Mouse (Mus musculus): Measurements from ENCODE around the gene Slc37a4. TPM values are rescaled to one million over a fixed set of nuclear protein-coding genes. Genes with fewer than 3 reads are reported as not detected.
A peak's percentile ranks its signal among the peaks of the same experiment; 100 is the strongest.
"Not testable (repeated sequence)": the region's sequence is repeated elsewhere in the genome, so short reads cannot be mapped to it uniquely, and the experiment has no call there.

The Slc37a4 gene
- total and polyA plus RNA-seq, 2 experiments from 2014 or later, result 35.1 to 83.8 TPM

GRCm38 (mm10) chr9:44412306-44412705, 15.7 kb downstream of the Slc37a4 start:
- no peak for TF ChIP-seq EP300 (IDR thresholded peaks at IDR 0.05; ENCODE audit: low read depth)
- TF ChIP-seq CTCF (IDR thresholded peaks at IDR 0.05; ENCODE audit: low read depth), result no peak
- Histone ChIP-seq H3K4me3 (ENCODE audit: low read depth, low read length) (no peak overlapping the region), H3K9ac (replicated peaks; ENCODE audit: low read depth, low read length) (no peak overlapping the region), H3K27me3 (ENCODE audit: control insufficient read depth, insufficient read depth, low read length) (no peaks in the 10 kb centered on the region), H3K27ac (ENCODE audit: low read depth) (no peak overlapping the region), H3K4me1 (ENCODE audit: control insufficient read depth, insufficient read depth) (peaks cover 16% of the 10 kb centered on the region), H3K4me2 (ENCODE audit: low read depth, low read length) (no peak overlapping the region), H3K9me3 (replicated peaks; ENCODE audit: control insufficient read depth, low read length) (no peaks in the 10 kb centered on the region), H3K36me3 (replicated peaks; ENCODE audit: control insufficient read depth, insufficient read depth, low read length) (peaks cover 58% of the 10 kb centered on the region)
- 70% methylated on average over 4 of the region's 4 CpGs for WGBS
- ATAC-seq (ENCODE audit: insufficient read depth, low read depth), result no peak
- DNase-seq (ENCODE audit: low spot score), result no peak

- H3K4me1 ChIP-seq (ENCODE audit: control insufficient read depth, insufficient read depth), result peaks cover 16% of the 10 kb centered on the region
- H3K4me2 ChIP-seq (ENCODE audit: low read depth, low read length), result no peak overlapping the region
- H3K27me3 ChIP-seq (ENCODE audit: control insufficient read depth, insufficient read depth, low read length), result no peaks in the 10 kb centered on the region
- DNase-seq (ENCODE audit: low spot score), result no peak
- peaks cover 58% of the 10 kb centered on the region for H3K36me3 ChIP-seq (replicated peaks; ENCODE audit: control insufficient read depth, insufficient read depth, low read length)
- no peak for ATAC-seq (ENCODE audit: insufficient read depth, low read depth)
- no peak overlapping the region for H3K4me3 ChIP-seq (ENCODE audit: low read depth, low read length)
- TF ChIP-seq EP300 (IDR thresholded peaks at IDR 0.05; ENCODE audit: low read depth), result no peak
- TF ChIP-seq CTCF (IDR thresholded peaks at IDR 0.05; ENCODE audit: low read depth), result no peak
- no peak overlapping the region for H3K9ac ChIP-seq (replicated peaks; ENCODE audit: low read depth, low read length)
- WGBS, result 64% methylated on average over 2 of the region's 2 CpGs
- H3K27ac ChIP-seq (ENCODE audit: low read depth), result no peak overlapping the region
- no peaks in the 10 kb centered on the region for H3K9me3 ChIP-seq (replicated peaks; ENCODE audit: control insufficient read depth, low read length)
These were observed 16.1 kb downstream of the Slc37a4 start for GRCm38 (mm10) chr9:44412781-44413180.

DNA sequence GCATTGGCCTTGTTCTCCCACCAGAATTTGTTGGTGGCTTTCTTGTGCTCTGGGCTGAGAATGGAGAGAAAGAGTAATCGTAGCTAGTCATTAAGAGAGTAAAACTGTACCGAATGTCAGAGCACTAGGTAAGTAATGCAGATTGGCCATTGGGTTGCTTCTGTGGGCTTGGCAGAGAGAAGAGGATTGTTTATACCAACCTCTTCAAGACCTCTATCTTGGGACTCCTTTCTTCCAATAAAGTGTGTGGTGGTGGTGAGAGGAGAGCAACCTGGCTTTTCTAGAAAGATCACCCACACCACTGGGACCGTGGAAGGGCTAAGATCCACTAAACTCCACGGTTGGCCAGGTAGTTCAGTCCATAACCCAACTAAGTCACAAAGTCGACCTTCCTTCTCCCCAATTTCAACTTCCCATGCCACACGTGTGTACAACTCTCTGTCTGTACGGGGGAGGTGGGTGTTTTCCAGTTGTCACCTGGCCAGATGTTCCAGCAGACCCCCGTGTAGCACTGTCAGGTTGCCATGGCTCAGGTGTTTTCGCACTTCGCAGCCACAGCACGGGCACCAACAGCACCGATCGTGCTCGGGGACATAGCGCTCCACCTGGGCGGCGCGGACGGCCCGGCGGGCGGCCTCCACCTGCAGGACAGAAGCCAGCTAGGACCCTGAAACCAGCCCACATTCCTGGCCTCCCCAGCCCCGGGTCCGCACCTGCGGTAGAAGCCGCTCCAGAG, 20.7 kb downstream of the Slc37a4 start:
- Histone ChIP-seq H3K27me3 (ENCODE audit: control insufficient read depth, insufficient read depth, low read length) (no peaks in the 10 kb centered on the region), H3K36me3 (replicated peaks; ENCODE audit: control insufficient read depth, insufficient read depth, low read length) (peaks cover 24% of the 10 kb centered on the region), H3K4me1 (ENCODE audit: control insufficient read depth, insufficient read depth) (peaks cover 5% of the 10 kb centered on the region), H3K4me3 (ENCODE audit: low read depth, low read length) (peak overlapping the region; percentile 87), H3K9me3 (replicated peaks; ENCODE audit: control insufficient read depth, low read length) (no peaks in the 10 kb centered on the region), H3K9ac (replicated peaks; ENCODE audit: low read depth, low read length) (peak overlapping the region; percentile 73), H3K4me2 (ENCODE audit: low read depth, low read length) (peak overlapping the region; percentile 84), H3K27ac (ENCODE audit: low read depth) (peak overlapping the region; percentile 76)
- 5% methylated on average over 26 of the region's 26 CpGs for WGBS
- DNase-seq (ENCODE audit: low spot score), result no peak
- no peak for TF ChIP-seq EP300 (IDR thresholded peaks at IDR 0.05; ENCODE audit: low read depth)
- no peak for TF ChIP-seq CTCF (IDR thresholded peaks at IDR 0.05; ENCODE audit: low read depth)
- peak; percentile 44 for ATAC-seq (ENCODE audit: insufficient read depth, low read depth)

- peak; percentile 98 for ATAC-seq (ENCODE audit: insufficient read depth, low read depth)
- Histone ChIP-seq H3K4me3 (ENCODE audit: low read depth, low read length) (peak overlapping the region; percentile 87), H3K4me1 (ENCODE audit: control insufficient read depth, insufficient read depth) (peaks cover 5% of the 10 kb centered on the region), H3K27me3 (ENCODE audit: control insufficient read depth, insufficient read depth, low read length) (no peaks in the 10 kb centered on the region), H3K4me2 (ENCODE audit: low read depth, low read length) (peak overlapping the region; percentile 84), H3K9ac (replicated peaks; ENCODE audit: low read depth, low read length) (peak overlapping the region; percentile 73), H3K36me3 (replicated peaks; ENCODE audit: control insufficient read depth, insufficient read depth, low read length) (peaks cover 18% of the 10 kb centered on the region), H3K9me3 (replicated peaks; ENCODE audit: control insufficient read depth, low read length) (no peaks in the 10 kb centered on the region), H3K27ac (ENCODE audit: low read depth) (peak overlapping the region; percentile 76)
- peak; percentile 93 for DNase-seq (ENCODE audit: low spot score)
- TF ChIP-seq EP300 (IDR thresholded peaks at IDR 0.05; ENCODE audit: low read depth), result no peak
- peak; percentile 63 for TF ChIP-seq CTCF (IDR thresholded peaks at IDR 0.05; ENCODE audit: low read depth)
- WGBS, result under 1% methylated on average over 38 of the region's 38 CpGs
These were observed 21.3 kb downstream of the Slc37a4 start for GRCm38 (mm10) chr9:44417892-44418363.

DNA sequence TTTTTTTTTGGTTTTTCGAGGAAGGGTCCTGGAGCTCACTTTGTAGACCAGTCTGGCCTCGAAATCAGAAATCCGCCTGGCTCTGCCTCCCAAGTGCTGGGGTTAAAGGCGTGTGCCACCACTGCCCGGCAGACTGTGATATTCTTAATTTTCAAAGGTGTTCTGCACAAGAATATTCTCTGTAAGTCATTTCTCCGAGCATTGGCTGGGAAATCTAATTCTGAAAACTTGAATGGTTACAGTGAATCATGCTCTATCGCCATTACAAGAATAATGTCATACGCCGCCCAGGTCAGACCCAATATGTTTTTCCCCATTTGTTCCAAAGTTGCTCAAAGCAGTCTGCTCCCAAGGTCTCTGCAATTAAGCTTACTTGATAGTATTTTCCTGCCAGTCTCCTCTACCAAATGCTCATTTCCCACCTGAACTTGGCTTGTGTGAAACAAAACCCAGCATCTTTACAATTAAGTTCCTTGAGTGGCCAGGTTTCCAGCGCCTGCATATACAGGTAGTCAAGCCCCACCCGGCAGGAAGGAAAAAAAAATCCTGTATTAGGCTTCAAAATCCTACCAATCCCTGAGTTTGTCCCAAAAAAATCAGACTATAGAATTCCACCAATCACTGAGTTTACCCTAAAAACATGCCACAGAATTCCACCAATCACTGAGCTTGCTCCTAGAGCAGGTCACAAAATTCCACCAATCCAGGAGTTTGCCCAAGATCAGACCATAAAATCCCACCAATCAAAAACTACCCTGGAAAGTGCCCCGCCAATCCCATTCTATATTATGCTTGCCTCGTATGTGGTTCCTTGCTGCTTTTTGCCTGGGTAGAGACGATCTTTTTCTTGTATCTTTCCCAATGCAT, 22.1 kb downstream of the Slc37a4 start, which contains the start of gene Ccdc84:
Ccdc84 (minus strand) TSS at position 51 of the 867 bp plus-strand sequence.
- Histone ChIP-seq H3K9ac (replicated peaks; ENCODE audit: low read depth, low read length) (peak within 1 kb of the TSS; percentile 73), H3K9me3 (replicated peaks; ENCODE audit: control insufficient read depth, low read length) (no peaks in the 10 kb centered on the region), H3K36me3 (replicated peaks; ENCODE audit: control insufficient read depth, insufficient read depth, low read length) (peaks cover 9% of the 10 kb centered on the region; the same call in 1 of the 2 replicates), H3K27ac (ENCODE audit: low read depth) (peak within 1 kb of the TSS; percentile 76), H3K4me3 (ENCODE audit: low read depth, low read length) (peak within 1 kb of the TSS; percentile 87), H3K27me3 (ENCODE audit: control insufficient read depth, insufficient read depth, low read length) (no peaks in the 10 kb centered on the region), H3K4me2 (ENCODE audit: low read depth, low read length) (peak within 1 kb of the TSS; percentile 84), H3K4me1 (ENCODE audit: control insufficient read depth, insufficient read depth) (peaks cover 5% of the 10 kb centered on the region)
- WGBS, result 73% methylated on average over 14 of the region's 14 CpGs
- no peak for TF ChIP-seq EP300 (IDR thresholded peaks at IDR 0.05; ENCODE audit: low read depth)
- no peak for TF ChIP-seq CTCF (IDR thresholded peaks at IDR 0.05; ENCODE audit: low read depth)
- DNase-seq (ENCODE audit: low spot score), result no peak
- no peak for ATAC-seq (ENCODE audit: insufficient read depth, low read depth)

DNA sequence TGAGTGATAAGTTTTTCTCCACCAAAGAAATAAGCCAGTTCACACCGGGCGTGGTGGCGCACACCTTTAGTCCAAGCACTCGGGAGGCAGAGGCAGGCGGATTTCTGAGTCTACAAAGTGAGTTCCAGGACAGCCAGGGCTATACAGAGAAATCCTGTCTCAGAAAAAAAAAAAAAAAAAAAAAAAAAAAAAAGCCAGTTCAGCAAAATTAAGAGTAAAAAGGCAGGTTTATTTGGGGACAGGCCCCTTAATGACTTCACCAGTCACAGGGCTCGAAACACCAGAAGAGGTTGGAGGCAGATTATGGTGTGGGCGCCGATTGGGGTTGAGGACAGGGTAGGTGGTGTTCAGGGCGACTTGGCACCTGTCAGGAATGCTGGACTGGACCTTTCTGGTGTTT, 23.1 kb downstream of the Slc37a4 start:
- not testable (repeated sequence) for H3K9me3 ChIP-seq (replicated peaks; ENCODE audit: control insufficient read depth, low read length); H3K4me3 ChIP-seq (ENCODE audit: low read depth, low read length); H3K36me3 ChIP-seq (replicated peaks; ENCODE audit: control insufficient read depth, insufficient read depth, low read length); H3K4me1 ChIP-seq (ENCODE audit: control insufficient read depth, insufficient read depth); H3K27me3 ChIP-seq (ENCODE audit: control insufficient read depth, insufficient read depth, low read length); H3K9ac ChIP-seq (replicated peaks; ENCODE audit: low read depth, low read length); H3K4me2 ChIP-seq (ENCODE audit: low read depth, low read length); DNase-seq (ENCODE audit: low spot score); ATAC-seq (ENCODE audit: insufficient read depth, low read depth); H3K27ac ChIP-seq (ENCODE audit: low read depth)
- 91% methylated on average over 9 of the region's 9 CpGs for WGBS

Data from heart, postnatal 0 days (tissue).